Mouse (Mus musculus): ENCODE measurements at regions not wholly inside any gene's neighbourhood (a gene's known extent, or its start where the extent isn't known, plus 50 kb on each side); places are given as distances from the start of the nearest gene placed in this dataset.

GRCm38 (mm10) chr3:149280807-149281789, 290.7 kb upstream of the Adgrl2 start:
- H3K4me3 ChIP-seq (ENCODE audit: low read depth, low read length) = no peak overlapping the region
- H3K4me2 ChIP-seq (replicated peaks; ENCODE audit: low read depth) = no peak overlapping the region
- ATAC-seq (ENCODE audit: low FRiP score, low TSS enrichment) (no peak), DNase-seq (ENCODE audit: low spot score) (no peak)
- TF ChIP-seq EP300 (optimal IDR thresholded peaks at IDR 0.05) = no peak
- no peak for TF ChIP-seq CTCF (IDR thresholded peaks at IDR 0.05; ENCODE audit: low read depth)
- H3K4me1 ChIP-seq (replicated peaks; ENCODE audit: control insufficient read depth, insufficient read depth) = no peaks in the 10 kb centered on the region
- H3K27ac ChIP-seq (replicated peaks) = no peak overlapping the region
- H3K9me3 ChIP-seq (ENCODE audit: control insufficient read depth, low read length) = no peaks in the 10 kb centered on the region
- H3K27me3 ChIP-seq (ENCODE audit: control insufficient read depth, insufficient read depth, low read length) = no peaks in the 10 kb centered on the region
- no peaks in the 10 kb centered on the region for H3K36me3 ChIP-seq (ENCODE audit: control insufficient read depth, insufficient read depth, low read length)
- no peak overlapping the region for H3K9ac ChIP-seq (ENCODE audit: low read length)
- 81% methylated on average over 9 of the region's 9 CpGs for WGBS

GRCm38 (mm10) chr3:149279338-149279737, 289.0 kb upstream of the Adgrl2 start:
- no peak for TF ChIP-seq EP300 (optimal IDR thresholded peaks at IDR 0.05)
- no peak for TF ChIP-seq CTCF (IDR thresholded peaks at IDR 0.05; ENCODE audit: low read depth)
- Histone ChIP-seq H3K27me3 (ENCODE audit: control insufficient read depth, insufficient read depth, low read length) (no peaks in the 10 kb centered on the region), H3K4me1 (replicated peaks; ENCODE audit: control insufficient read depth, insufficient read depth) (no peaks in the 10 kb centered on the region), H3K4me3 (ENCODE audit: low read depth, low read length) (no peak overlapping the region), H3K4me2 (replicated peaks; ENCODE audit: low read depth) (no peak overlapping the region), H3K36me3 (ENCODE audit: control insufficient read depth, insufficient read depth, low read length) (no peaks in the 10 kb centered on the region), H3K9ac (ENCODE audit: low read length) (no peak overlapping the region), H3K9me3 (ENCODE audit: control insufficient read depth, low read length) (no peaks in the 10 kb centered on the region), H3K27ac (replicated peaks) (no peak overlapping the region)
- no peak for DNase-seq (ENCODE audit: low spot score)
- no peak for ATAC-seq (ENCODE audit: low FRiP score, low TSS enrichment)
- 82% methylated on average over 6 of the region's 6 CpGs for WGBS

- no peaks in the 10 kb centered on the region for H3K36me3 ChIP-seq (ENCODE audit: control insufficient read depth, insufficient read depth, low read length)
- H3K9me3 ChIP-seq (ENCODE audit: control insufficient read depth, low read length) = no peaks in the 10 kb centered on the region
- H3K4me1 ChIP-seq (replicated peaks; ENCODE audit: control insufficient read depth, insufficient read depth) = no peaks in the 10 kb centered on the region
- H3K27me3 ChIP-seq (ENCODE audit: control insufficient read depth, insufficient read depth, low read length) = no peaks in the 10 kb centered on the region
- no peak overlapping the region for H3K9ac ChIP-seq (ENCODE audit: low read length)
- no peak for TF ChIP-seq CTCF (IDR thresholded peaks at IDR 0.05; ENCODE audit: low read depth)
- TF ChIP-seq EP300 (optimal IDR thresholded peaks at IDR 0.05) = no peak
- no peak overlapping the region for H3K4me2 ChIP-seq (replicated peaks; ENCODE audit: low read depth)
- no peak for DNase-seq (ENCODE audit: low spot score)
- no peak for ATAC-seq (ENCODE audit: low FRiP score, low TSS enrichment)
- no peak overlapping the region for H3K4me3 ChIP-seq (ENCODE audit: low read depth, low read length)
- 86% methylated on average over 3 of the region's 3 CpGs for WGBS
- H3K27ac ChIP-seq (replicated peaks) = no peak overlapping the region
These were observed 287.5 kb upstream of the Adgrl2 start for GRCm38 (mm10) chr3:149277812-149278211.

- WGBS = 65% methylated on average over 6 of the region's 6 CpGs
- H3K9me3 ChIP-seq (ENCODE audit: control insufficient read depth, low read length) = no peaks in the 10 kb centered on the region
- H3K9ac ChIP-seq (ENCODE audit: low read length) = no peak overlapping the region
- no peaks in the 10 kb centered on the region for H3K27me3 ChIP-seq (ENCODE audit: control insufficient read depth, insufficient read depth, low read length)
- no peak overlapping the region for H3K4me3 ChIP-seq (ENCODE audit: low read depth, low read length)
- H3K27ac ChIP-seq (replicated peaks) = no peak overlapping the region
- H3K4me2 ChIP-seq (replicated peaks; ENCODE audit: low read depth) = no peak overlapping the region
- no peaks in the 10 kb centered on the region for H3K36me3 ChIP-seq (ENCODE audit: control insufficient read depth, insufficient read depth, low read length)
- no peak for TF ChIP-seq EP300 (optimal IDR thresholded peaks at IDR 0.05)
- no peak for TF ChIP-seq CTCF (IDR thresholded peaks at IDR 0.05; ENCODE audit: low read depth)
- no peak for DNase-seq (ENCODE audit: low spot score)
- H3K4me1 ChIP-seq (replicated peaks; ENCODE audit: control insufficient read depth, insufficient read depth) = no peaks in the 10 kb centered on the region
- ATAC-seq (ENCODE audit: low FRiP score, low TSS enrichment) = no peak
These were observed 285.2 kb upstream of the Adgrl2 start for GRCm38 (mm10) chr3:149275478-149276132.

GRCm38 (mm10) chr3:149274987-149275386, 284.6 kb upstream of the Adgrl2 start:
- H3K9me3 ChIP-seq (ENCODE audit: control insufficient read depth, low read length) = no peaks in the 10 kb centered on the region
- TF ChIP-seq EP300 (optimal IDR thresholded peaks at IDR 0.05) (no peak), CTCF (IDR thresholded peaks at IDR 0.05; ENCODE audit: low read depth) (no peak)
- 91% methylated on average over 5 of the region's 5 CpGs for WGBS
- H3K4me2 ChIP-seq (replicated peaks; ENCODE audit: low read depth) = no peak overlapping the region
- no peaks in the 10 kb centered on the region for H3K27me3 ChIP-seq (ENCODE audit: control insufficient read depth, insufficient read depth, low read length)
- H3K9ac ChIP-seq (ENCODE audit: low read length) = no peak overlapping the region
- DNase-seq (ENCODE audit: low spot score) (no peak), ATAC-seq (ENCODE audit: low FRiP score, low TSS enrichment) (no peak)
- H3K4me1 ChIP-seq (replicated peaks; ENCODE audit: control insufficient read depth, insufficient read depth) = no peaks in the 10 kb centered on the region
- no peak overlapping the region for H3K4me3 ChIP-seq (ENCODE audit: low read depth, low read length)
- no peaks in the 10 kb centered on the region for H3K36me3 ChIP-seq (ENCODE audit: control insufficient read depth, insufficient read depth, low read length)
- no peak overlapping the region for H3K27ac ChIP-seq (replicated peaks)
